Mouse (Mus musculus): ENCODE data around the gene Trex2. TPM values are rescaled to one million over a fixed set of nuclear protein-coding genes. Genes with fewer than 3 reads are reported as not detected.
A peak's percentile ranks its signal among the peaks of the same experiment; 100 is the strongest.
"Not testable (repeated sequence)": the region's sequence is repeated elsewhere in the genome, so short reads cannot be mapped to it uniquely, and the experiment has no call there.

The Trex2 gene
- polyA plus RNA-seq, 1 experiment from 2014 or later = not detected

DNA sequence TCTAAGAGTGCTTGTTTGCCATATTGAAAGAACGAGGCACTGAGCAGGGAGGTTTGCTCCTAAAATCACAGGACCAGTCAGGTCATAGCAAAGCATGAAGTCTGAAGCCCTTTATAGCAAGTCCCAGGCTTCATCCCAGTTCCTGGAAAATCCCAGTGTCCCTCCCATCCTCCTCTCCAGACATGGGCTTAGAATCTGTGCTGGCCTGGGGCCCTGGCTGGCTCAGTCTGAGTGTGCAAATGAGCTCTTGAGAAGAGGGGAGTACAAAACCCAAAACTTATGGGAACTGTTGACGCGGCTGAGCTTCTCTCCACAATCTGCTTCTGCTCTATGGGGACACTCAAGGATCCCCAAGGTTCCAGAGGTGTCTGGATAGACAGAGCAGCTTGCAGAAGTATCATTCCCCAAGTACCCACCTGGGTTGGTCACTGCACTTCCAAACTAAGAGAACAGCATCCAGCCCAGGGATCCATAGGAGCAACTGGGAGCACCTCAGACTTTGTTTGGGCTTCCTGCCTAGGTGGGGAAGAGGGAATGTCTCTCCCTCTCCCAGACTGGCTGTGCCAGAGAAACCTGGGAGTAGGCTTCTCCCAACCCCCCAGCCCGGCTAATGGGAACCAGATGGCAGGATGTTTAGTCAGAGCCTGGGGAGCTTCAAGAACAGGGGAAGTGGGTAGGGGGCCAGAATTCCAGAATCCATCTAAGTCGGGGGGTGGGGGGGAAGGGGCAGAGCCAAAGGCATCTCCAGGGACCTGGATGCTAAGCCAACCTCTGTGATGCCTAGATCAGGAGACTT lies 32.5 kb upstream of the Trex2 start:
- H3K79me2 ChIP-seq (ENCODE audit: inconsistent target) = no peaks in the 10 kb centered on the region
- H3K36me3 ChIP-seq (ENCODE audit: inconsistent target) = no peaks in the 10 kb centered on the region
- 86% methylated on average over 4 of the region's 5 CpGs for WGBS (ENCODE audit: missing documents)
- H3K27ac ChIP-seq = no peak overlapping the region
- no peak overlapping the region for H3K4me3 ChIP-seq (ENCODE audit: inconsistent target)

DNA sequence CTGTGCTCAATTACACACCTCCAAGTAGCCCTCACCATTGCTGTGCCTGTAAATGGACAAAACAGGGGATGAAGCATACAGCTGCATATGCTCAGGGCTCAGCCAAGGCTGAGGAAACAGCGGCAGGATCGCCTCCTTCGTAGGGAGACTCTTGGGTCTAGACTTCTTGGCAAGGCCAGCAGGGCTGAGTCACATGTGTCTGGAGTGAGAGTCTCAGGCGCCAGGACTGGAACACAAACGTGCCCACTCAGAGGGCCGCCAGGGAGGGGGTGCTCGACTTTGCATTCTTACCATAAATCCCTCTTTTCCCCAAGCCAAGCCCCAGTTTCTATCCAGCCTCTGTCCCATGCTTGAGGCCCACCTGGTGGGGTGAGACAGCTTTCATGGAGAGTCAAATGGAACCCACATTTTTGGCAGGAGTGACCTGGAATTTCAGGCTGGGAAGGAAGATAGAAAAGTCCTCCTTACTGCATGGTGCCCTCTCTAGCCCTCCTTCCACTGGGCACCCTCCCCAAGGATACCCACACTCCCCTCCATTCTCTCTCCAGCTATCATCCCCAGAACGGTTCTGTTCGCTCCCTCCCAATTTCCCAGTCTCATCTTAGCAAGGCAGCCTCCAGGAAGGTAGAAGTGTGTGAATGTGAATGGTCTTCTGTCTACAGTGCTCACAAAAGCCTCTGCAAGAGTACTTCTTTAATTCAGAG lies 30.5 kb upstream of the Trex2 start:
- H3K27ac ChIP-seq = no peak overlapping the region
- no peak overlapping the region for H3K4me3 ChIP-seq (ENCODE audit: inconsistent target)
- H3K36me3 ChIP-seq (ENCODE audit: inconsistent target) = no peaks in the 10 kb centered on the region
- WGBS (ENCODE audit: missing documents) = 86% methylated on average over 9 of the region's 9 CpGs
- no peaks in the 10 kb centered on the region for H3K79me2 ChIP-seq (ENCODE audit: inconsistent target)

DNA sequence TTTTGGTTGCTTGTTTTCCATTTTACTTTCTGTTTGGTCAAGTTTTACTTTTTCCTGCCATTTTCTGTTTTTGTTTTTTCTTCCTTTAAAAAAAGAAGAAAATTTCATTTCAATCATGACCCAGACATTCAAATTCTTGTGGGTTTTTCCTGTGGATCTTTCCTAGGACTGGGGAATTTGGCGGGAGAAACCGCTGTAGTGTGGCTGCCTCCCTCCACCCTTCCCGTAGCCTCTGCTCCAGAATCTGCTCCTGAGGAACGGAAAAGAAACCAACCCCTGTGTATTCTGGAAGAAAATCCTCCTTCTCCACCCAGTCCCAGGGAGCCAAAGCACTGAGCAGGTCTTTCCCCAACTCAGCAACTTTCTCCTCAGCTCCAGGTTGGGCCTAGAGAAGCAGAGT lies 25.6 kb upstream of the Trex2 start:
- WGBS (ENCODE audit: missing documents) = 89% methylated on average over 3 of the region's 4 CpGs
- H3K36me3 ChIP-seq (ENCODE audit: inconsistent target) = no peaks in the 10 kb centered on the region
- H3K4me3 ChIP-seq (ENCODE audit: inconsistent target) = no peak overlapping the region
- H3K79me2 ChIP-seq (ENCODE audit: inconsistent target) = no peaks in the 10 kb centered on the region
- H3K27ac ChIP-seq = no peak overlapping the region

DNA sequence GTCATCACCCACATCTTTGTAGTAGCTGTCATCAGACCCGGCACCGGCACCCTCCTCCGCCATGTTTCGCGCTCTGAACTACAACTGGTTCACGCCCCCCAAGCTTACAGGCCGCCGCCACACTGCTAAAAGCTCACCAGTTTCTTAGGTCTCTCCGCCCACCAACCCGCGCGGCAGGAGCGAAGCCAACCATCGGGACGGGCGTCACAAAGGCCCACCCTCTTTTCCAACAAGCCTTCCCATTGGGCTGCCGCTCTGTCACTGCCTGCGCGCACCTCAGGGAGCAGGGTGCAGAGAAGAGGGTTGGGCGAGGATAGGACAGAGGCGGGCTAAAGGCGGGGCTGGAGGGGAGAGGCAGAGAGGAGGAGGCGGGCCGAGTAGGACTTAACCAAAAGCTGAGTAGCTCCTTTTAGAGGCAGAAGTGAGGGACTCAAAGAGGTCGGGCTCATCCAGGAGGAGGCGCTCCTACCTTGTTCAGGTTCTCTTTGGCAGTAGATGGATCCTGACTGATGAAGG lies 23.8 kb upstream of the Trex2 start, which contains the start of gene Haus7:
Haus7 (minus strand) TSS at position 168 of the 516 bp plus-strand sequence.
- WGBS (ENCODE audit: missing documents) = 25% methylated on average over 26 of the region's 26 CpGs
- Histone ChIP-seq H3K27ac (no peak within 1 kb of the TSS), H3K4me3 (ENCODE audit: inconsistent target) (peak within 1 kb of the TSS; percentile 55), H3K79me2 (ENCODE audit: inconsistent target) (no peaks in the 10 kb centered on the region), H3K36me3 (ENCODE audit: inconsistent target) (no peaks in the 10 kb centered on the region)

DNA sequence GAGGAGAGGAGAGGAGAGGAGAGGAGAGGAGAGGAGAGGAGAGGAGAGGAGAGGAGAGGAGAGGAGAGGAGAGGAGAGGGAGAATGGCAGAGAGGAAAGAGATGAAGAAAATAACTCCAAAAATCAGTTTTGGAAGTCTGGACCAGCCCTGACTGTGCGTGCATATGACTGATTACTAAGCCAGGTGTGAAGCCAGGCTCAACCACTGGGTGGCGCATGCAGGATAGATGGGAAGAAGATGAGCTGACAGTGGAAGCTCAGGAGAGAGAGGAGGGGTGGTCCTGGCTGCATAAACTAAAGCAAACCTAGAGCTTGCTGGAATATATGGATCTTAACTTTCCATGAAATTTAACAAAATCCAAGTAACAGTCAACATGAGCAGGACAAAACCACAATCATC lies 16.8 kb upstream of the Trex2 start:
- WGBS (ENCODE audit: missing documents) = 47% methylated on average over 2 of the region's 2 CpGs
- no peak overlapping the region for H3K4me3 ChIP-seq (ENCODE audit: inconsistent target)
- H3K27ac ChIP-seq = no peak overlapping the region
- H3K36me3 ChIP-seq (ENCODE audit: inconsistent target) = no peaks in the 10 kb centered on the region
- no peaks in the 10 kb centered on the region for H3K79me2 ChIP-seq (ENCODE audit: inconsistent target)

DNA sequence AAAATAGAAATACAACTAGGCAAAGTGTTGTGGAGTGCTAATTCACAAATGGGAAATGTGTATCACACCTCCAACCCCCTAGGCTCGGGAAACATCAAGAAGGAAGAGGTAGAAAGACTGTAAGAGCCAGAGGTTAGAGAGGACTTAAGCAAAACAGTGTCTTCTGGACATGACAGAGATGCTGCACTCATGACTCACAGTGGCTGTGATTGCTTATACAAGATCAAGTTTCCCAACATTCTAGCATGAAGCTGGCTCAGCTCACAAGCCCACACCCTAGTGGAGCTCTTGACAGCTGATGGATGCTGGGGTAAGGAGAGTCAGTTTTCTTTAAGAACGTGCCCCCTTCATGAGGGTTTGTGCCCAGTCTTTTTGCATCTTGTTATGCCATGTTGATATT lies 6.3 kb upstream of the Trex2 start:
- H3K27ac ChIP-seq = no peak overlapping the region
- H3K4me3 ChIP-seq (ENCODE audit: inconsistent target) = no peak overlapping the region
- no peaks in the 10 kb centered on the region for H3K36me3 ChIP-seq (ENCODE audit: inconsistent target)
- H3K79me2 ChIP-seq (ENCODE audit: inconsistent target) = no peaks in the 10 kb centered on the region
- 59% methylated on average over 2 of the region's 2 CpGs for WGBS (ENCODE audit: missing documents)

DNA sequence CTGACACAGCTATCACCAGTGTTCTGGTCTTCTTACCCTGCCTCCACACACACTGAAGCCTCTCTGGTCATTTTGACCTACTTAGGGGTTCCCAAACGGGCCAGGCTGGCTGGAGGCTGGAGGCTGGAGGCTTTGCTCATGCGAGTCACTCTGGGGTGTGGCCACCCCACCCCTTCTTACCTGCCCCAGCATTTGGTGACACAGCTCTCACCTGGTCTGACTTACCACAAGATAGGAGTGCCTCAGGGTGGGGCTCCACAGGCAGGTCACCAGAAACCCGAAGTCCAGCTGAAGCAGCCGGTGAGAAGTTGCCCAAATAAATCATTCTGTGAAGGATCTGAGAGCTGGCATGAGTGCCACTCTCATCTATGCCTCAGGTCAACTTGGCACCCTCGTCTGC lies 2.3 kb downstream of the Trex2 start:
- Histone ChIP-seq H3K79me2 (ENCODE audit: inconsistent target) (no peaks in the 10 kb centered on the region), H3K36me3 (ENCODE audit: inconsistent target) (no peaks in the 10 kb centered on the region), H3K4me3 (ENCODE audit: inconsistent target) (no peak overlapping the region), H3K27ac (no peak overlapping the region)
- 90% methylated on average over 5 of the region's 5 CpGs for WGBS (ENCODE audit: missing documents)

DNA sequence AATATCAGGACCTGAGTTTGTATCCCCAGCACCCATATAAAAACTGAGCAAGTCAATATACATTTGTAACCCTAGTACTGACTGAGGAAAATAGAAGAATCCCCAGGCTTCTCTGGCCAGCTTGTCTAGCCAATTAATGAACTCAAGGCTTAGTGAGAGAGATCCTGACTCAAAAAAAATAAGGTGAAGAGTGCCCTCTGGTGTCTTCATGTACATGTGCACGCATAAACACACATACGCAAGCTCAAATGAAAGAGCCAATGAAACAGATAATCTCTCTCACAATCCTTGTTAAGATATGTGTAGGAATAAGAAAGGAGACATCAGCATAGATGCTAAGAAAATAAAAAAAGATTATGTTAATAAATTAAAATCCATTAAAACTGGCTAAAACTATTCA lies 5.1 kb downstream of the Trex2 start:
- WGBS (ENCODE audit: missing documents) = 100% methylated on average over 2 of the region's 2 CpGs
- no peak overlapping the region for H3K27ac ChIP-seq
- H3K36me3 ChIP-seq (ENCODE audit: inconsistent target) = no peaks in the 10 kb centered on the region
- no peak overlapping the region for H3K4me3 ChIP-seq (ENCODE audit: inconsistent target)
- no peaks in the 10 kb centered on the region for H3K79me2 ChIP-seq (ENCODE audit: inconsistent target)

DNA sequence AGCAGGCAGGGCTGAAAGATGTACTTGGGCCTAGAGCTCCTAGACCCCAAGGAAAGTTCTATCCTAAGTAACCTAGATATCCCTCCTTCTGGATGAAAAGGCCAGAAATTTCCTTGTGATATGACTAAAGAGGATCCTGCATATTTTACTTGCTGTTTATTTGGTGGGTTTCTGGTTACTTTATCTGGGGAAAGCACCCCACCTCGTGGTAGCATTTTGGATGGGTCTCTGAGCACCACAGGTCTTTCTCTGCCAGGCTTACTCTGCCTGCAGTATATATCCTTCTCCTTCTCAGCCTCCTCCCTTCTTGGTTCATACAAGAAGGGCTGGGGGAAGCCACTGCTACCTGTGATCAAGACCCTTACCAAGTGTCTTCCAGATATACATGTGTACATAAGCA lies 22.4 kb downstream of the Trex2 start:
- no peaks in the 10 kb centered on the region for H3K36me3 ChIP-seq (ENCODE audit: inconsistent target)
- no peak overlapping the region for H3K27ac ChIP-seq
- 43% methylated on average over 1 of the region's 1 CpGs for WGBS (ENCODE audit: missing documents)
- H3K79me2 ChIP-seq (ENCODE audit: inconsistent target) = no peaks in the 10 kb centered on the region
- no peak overlapping the region for H3K4me3 ChIP-seq (ENCODE audit: inconsistent target)

DNA sequence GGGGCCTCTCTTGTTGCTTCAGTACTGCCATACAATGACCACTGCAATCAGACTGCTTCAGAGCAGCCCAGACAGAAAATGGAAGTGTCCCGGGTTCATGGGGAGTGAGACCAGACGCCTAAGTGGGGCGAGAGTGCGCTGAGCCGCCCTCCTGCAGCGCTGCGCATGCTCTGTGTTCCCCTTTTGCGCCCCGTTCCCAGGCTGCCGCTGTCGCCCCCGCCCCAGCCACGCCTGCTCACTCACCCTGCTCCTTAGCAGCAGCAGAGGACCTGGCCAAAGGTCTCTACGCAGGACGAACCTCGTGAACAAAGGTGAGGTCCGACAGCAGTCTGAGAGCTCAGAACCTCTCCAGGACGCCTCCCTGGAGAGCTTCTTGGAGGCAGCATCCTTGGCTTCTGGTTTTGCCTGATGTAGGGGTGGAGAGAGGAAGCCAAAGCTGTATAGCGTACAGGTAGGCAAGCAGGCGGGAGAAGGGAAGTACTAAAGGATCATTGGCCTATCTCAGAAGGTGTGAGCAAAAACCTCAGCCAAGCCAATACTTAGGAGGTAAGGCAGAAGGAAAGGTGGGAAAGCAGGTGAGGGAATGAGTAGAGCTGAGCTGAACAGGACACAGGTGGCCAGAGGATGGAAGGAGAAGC lies 24.1 kb downstream of the Trex2 start, which contains the start of gene Zfp92:
Zfp92 (plus strand) TSS at position 217 of the 638 bp plus-strand sequence.
- Histone ChIP-seq H3K79me2 (ENCODE audit: inconsistent target) (no peaks in the 10 kb centered on the region), H3K36me3 (ENCODE audit: inconsistent target) (no peaks in the 10 kb centered on the region), H3K27ac (no peak within 1 kb of the TSS), H3K4me3 (ENCODE audit: inconsistent target) (no peak within 1 kb of the TSS)
- 18% methylated on average over 19 of the region's 20 CpGs for WGBS (ENCODE audit: missing documents)

DNA sequence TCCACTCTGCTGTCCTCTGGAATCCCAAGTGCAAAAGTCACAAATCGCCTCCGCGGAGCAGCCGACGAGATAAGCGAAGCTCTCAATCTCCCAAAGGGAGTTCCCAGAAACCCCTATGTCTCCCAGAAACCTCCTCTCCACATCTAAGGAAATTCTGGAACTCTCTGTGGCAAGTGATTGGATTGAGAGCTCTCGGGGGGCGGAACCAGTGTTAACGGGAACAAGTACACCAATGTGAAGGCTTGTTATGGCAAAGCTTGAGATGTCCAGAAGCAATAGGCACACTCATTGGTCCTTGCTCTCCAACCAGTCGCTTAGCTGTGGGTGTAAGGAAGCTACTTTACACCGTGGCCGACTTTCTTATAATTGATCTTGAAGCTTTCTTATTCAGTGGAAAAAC lies 33.5 kb downstream of the Trex2 start:
- Histone ChIP-seq H3K36me3 (ENCODE audit: inconsistent target) (no peaks in the 10 kb centered on the region), H3K79me2 (ENCODE audit: inconsistent target) (no peaks in the 10 kb centered on the region), H3K27ac (no peak overlapping the region), H3K4me3 (ENCODE audit: inconsistent target) (no peak overlapping the region)
- 94% methylated on average over 12 of the region's 12 CpGs for WGBS (ENCODE audit: missing documents)

DNA sequence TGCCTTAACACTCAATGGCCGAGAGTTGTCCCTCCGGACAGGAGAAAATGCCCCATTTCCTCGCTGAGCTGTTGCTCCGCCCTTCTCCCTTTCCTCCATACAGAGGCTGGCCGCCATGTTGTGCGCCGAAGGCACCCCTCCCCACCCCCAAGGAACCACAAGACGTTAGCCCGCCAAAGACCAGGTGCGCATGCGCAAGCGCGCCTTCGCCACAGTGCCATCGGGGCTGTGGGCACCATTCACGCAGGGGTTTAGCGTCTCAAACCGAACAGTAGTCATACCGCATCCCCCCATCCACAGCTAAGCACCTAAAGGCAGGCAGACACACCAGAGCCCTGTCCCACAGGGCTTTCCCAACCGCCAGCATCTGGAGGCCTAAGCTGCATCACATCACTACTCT lies 34.2 kb downstream of the Trex2 start:
- no peaks in the 10 kb centered on the region for H3K36me3 ChIP-seq (ENCODE audit: inconsistent target)
- H3K79me2 ChIP-seq (ENCODE audit: inconsistent target) = no peaks in the 10 kb centered on the region
- no peak overlapping the region for H3K27ac ChIP-seq
- 95% methylated on average over 20 of the region's 20 CpGs for WGBS (ENCODE audit: missing documents)
- H3K4me3 ChIP-seq (ENCODE audit: inconsistent target) = no peak overlapping the region

DNA sequence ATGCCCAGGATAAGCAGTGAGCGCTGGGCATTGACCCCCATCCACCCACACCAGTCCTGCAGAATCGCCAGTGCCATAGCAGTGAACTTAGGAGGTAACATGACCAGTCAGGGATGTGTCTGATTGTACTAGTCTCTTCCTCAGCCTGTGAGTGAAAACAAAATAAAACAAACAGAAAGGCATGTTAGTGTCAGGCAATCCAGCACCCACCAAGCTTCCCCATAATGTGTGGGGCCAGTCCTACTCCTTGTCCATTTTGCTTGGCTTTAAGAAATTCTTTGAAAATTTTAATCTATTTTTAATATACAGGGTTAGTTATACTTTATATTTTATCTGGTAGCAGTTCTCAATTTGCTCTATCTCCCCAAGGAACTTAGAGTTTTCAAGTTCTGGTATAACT lies 36.5 kb downstream of the Trex2 start, which contains the start of gene Gm18336:
Gm18336 (minus strand) TSS at position 101 of the 400 bp plus-strand sequence.
- no CpG with 5 or more reads among the region's 2 CpGs for WGBS (ENCODE audit: missing documents)
- not testable (repeated sequence) for H3K4me3 ChIP-seq (ENCODE audit: inconsistent target)

DNA sequence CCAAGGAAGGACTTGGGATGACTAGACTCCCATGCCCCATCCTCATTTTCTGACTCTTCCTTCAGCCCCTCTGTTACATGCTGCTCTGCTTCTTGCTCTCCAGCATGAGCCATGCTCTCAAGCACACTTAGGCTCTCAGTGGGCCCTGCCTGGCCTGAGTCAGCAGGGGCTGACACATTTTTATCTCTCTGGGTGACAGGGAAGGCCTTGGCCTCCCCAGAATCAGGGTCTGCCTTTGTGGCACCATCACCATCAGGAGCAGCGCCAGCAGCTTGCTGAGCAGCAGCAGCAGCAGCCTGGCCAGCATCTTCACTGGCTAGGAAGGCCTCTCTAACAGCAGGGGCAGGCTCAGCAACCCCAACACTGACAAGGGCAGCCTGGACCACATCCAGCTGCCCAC lies 38.7 kb downstream of the Trex2 start:
- H3K36me3 ChIP-seq (ENCODE audit: inconsistent target) = no peaks in the 10 kb centered on the region
- 100% methylated on average over 1 of the region's 1 CpGs for WGBS (ENCODE audit: missing documents)
- H3K4me3 ChIP-seq (ENCODE audit: inconsistent target) = no peak overlapping the region
- no peak overlapping the region for H3K27ac ChIP-seq
- no peaks in the 10 kb centered on the region for H3K79me2 ChIP-seq (ENCODE audit: inconsistent target)

More for the DNA sequence above, 36.5 kb downstream of the Trex2 start, which contains the start of gene Gm18336:
- not testable (repeated sequence) for H3K27ac ChIP-seq; H3K79me2 ChIP-seq (ENCODE audit: inconsistent target); H3K36me3 ChIP-seq (ENCODE audit: inconsistent target)

DNA sequence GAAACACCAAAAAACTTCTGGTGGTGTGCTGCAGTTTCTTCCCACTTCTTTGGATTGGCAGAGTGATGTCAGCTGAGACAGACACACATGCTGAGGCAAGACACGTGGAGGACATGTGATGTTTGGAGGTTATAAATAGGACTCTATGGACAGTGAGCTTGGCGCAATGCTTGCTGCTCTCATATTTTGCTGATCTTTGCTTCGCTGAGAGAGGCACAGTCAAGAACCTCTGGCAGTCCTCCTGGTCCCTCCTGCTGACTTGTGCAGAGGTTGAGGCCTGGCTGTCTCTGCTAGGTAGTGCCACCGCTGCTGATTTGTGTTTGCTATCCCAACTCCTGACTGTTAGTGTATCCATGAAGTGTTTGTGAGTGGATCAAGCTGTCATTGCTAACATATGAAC lies 43.7 kb downstream of the Trex2 start:
- Histone ChIP-seq H3K27ac (no peak overlapping the region), H3K36me3 (ENCODE audit: inconsistent target) (no peaks in the 10 kb centered on the region), H3K79me2 (ENCODE audit: inconsistent target) (no peaks in the 10 kb centered on the region), H3K4me3 (ENCODE audit: inconsistent target) (no peak overlapping the region)
- 96% methylated on average over 3 of the region's 4 CpGs for WGBS (ENCODE audit: missing documents)
